Mouse (Mus musculus) limb, embryonic 13.5 days (tissue): ENCODE results near the gene Skap1. TPM values are rescaled to one million over a fixed set of nuclear protein-coding genes. Genes with fewer than 3 reads are reported as not detected.

Experiments used
- ATAC-seq: fragments of 200-750 bp; cut with Nextera tagmentation; 2 replicates; pipeline ENCODE4 v1.8.0; 2017; ENCODE audit warnings: low read depth, moderate number of reproducible peaks, moderate TSS enrichment; ENCODE audit not compliant: low FRiP score
- H3K27ac ChIP-seq: fragments of 300-500 bp; sonication (generic); 2 replicates; pipeline ENCODE4 v1.5.1; 2015; ENCODE audit warnings: inconsistent platforms, mild to moderate bottlenecking, moderate library complexity
- H3K27me3 ChIP-seq: fragments of 300-500 bp; sonication (generic); 2 replicates; pipeline ENCODE4 v1.6.1; 2015; ENCODE audit warnings: mild to moderate bottlenecking, inconsistent platforms
- H3K36me3 ChIP-seq: fragments of 300-500 bp; sonication (generic); 2 replicates; pipeline ENCODE4 v1.6.1; 2015; ENCODE audit warnings: inconsistent platforms, mild to moderate bottlenecking, moderate library complexity
- H3K4me1 ChIP-seq: fragments of 300-500 bp; sonication (generic); 2 replicates; pipeline ENCODE4 v1.6.1; 2015; ENCODE audit warnings: inconsistent platforms
- H3K4me2 ChIP-seq: fragments of 300-500 bp; sonication (generic); replicated peaks from 2 replicates; pipeline ENCODE4 v1.6.1; 2015; ENCODE audit warnings: inconsistent platforms, mild to moderate bottlenecking, moderate library complexity
- H3K4me3 ChIP-seq: fragments of 300-500 bp; sonication (generic); 2 replicates; pipeline ENCODE4 v1.5.1; 2015; ENCODE audit warnings: moderate library complexity, mild to moderate bottlenecking, inconsistent platforms
- H3K9ac ChIP-seq: fragments of 300-500 bp; sonication (generic); 2 replicates; pipeline ENCODE4 v1.6.1; 2015; ENCODE audit warnings: mild to moderate bottlenecking, inconsistent platforms
- H3K9me3 ChIP-seq: fragments of 300-500 bp; sonication (generic); 2 replicates; pipeline ENCODE4 v1.6.1; 2016; ENCODE audit warnings: inconsistent platforms
- WGBS: fragments of 180-500 bp; shearing (Covaris S2); methylation state at CpG from one replicate; pipeline ENCODE4 v1.1.7; 2015; 5-methylcytosine and 5-hydroxymethylcytosine counted together
- polyA plus RNA-seq: library from polyadenylated mRNA; unstranded; fragments of >200 nt; fragmentation: Nextera tagmentation; extraction: Ambion mirVana; gene quantifications from 2 replicates; pipeline ENCODE4 v1.2.1, GENCODE M21; 2015

Gene Skap1
- polyA plus RNA-seq, 1 experiment from 2014 or later: 0.61 TPM

GRCm38 (mm10) chr11:96468048-96468745 lies 3.8 kb downstream of the Skap1 start:
- Histone ChIP-seq H3K27ac (no peak overlapping the region), H3K9ac (no peak overlapping the region), H3K4me2 (no peak overlapping the region), H3K27me3 (peaks cover 53% of the 10 kb centered on the region), H3K4me1 (peaks cover 10% of the 10 kb centered on the region), H3K4me3 (no peak overlapping the region), H3K9me3 (no peaks in the 10 kb centered on the region), H3K36me3 (no peaks in the 10 kb centered on the region)
- WGBS: 71% methylated on average over 9 of the region's 9 CpGs
- no peak for ATAC-seq

- Histone ChIP-seq H3K4me1 (no peaks in the 10 kb centered on the region), H3K9me3 (no peaks in the 10 kb centered on the region), H3K4me2 (no peak overlapping the region), H3K4me3 (no peak overlapping the region), H3K27me3 (no peaks in the 10 kb centered on the region), H3K36me3 (no peaks in the 10 kb centered on the region), H3K27ac (no peak overlapping the region), H3K9ac (no peak overlapping the region)
- no peak for ATAC-seq
- WGBS: 25% methylated on average over 3 of the region's 3 CpGs
Measured at GRCm38 (mm10) chr11:96482711-96483110, 18.3 kb downstream of the Skap1 start.

GRCm38 (mm10) chr11:96483179-96483578 lies 18.8 kb downstream of the Skap1 start:
- no peak overlapping the region for H3K9ac ChIP-seq
- H3K4me1 ChIP-seq: no peaks in the 10 kb centered on the region
- no peak overlapping the region for H3K4me2 ChIP-seq
- no peaks in the 10 kb centered on the region for H3K27me3 ChIP-seq
- H3K36me3 ChIP-seq: no peaks in the 10 kb centered on the region
- no peaks in the 10 kb centered on the region for H3K9me3 ChIP-seq
- H3K4me3 ChIP-seq: no peak overlapping the region
- no peak for ATAC-seq
- no peak overlapping the region for H3K27ac ChIP-seq

DNA sequence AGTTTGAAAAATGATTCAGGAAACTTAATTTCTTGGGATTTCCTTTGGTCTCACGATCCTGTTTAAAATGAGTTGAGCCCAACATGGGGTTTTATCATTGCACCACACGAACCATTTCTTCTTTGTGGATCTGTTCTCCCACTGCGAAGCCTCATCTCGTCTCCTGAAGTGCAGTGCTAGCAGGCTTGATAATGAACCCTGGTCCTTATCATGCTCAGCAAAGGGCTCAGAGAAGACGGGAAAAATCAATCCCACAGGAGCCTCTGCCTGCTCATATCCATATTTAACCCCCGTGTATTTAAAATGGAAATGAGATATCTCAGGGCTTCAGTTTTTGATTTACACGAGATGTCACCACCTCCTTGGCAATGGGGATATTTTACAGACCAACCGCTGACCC lies 34.1 kb downstream of the Skap1 start:
- no peaks in the 10 kb centered on the region for H3K9me3 ChIP-seq
- no peak overlapping the region for H3K27ac ChIP-seq
- H3K4me1 ChIP-seq: no peaks in the 10 kb centered on the region
- no peak overlapping the region for H3K4me3 ChIP-seq
- H3K9ac ChIP-seq: no peak overlapping the region
- H3K4me2 ChIP-seq: no peak overlapping the region
- peaks cover 15% of the 10 kb centered on the region for H3K27me3 ChIP-seq
- no peaks in the 10 kb centered on the region for H3K36me3 ChIP-seq
- no peak for ATAC-seq
- WGBS: 78% methylated on average over 8 of the region's 8 CpGs

DNA sequence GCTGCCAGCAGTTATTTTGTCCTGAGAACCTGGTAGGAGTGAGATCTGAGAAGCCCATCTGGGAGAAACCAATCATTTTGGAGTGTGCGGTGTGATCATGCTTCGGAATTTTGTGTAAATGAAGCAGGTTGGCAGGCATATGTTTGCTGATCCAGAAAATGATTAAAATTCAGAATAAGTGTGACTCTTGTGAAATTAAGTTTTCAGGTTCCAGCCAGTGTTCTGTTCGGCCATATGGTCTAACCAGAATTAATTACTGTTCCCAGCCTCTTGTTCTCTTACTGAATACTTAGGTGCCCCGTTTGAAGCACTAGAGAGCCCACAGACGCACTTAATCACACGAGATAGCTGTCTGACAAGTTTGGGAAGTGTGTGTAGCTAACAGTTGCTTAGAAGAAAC lies 36.6 kb downstream of the Skap1 start:
- Histone ChIP-seq H3K9me3 (no peaks in the 10 kb centered on the region), H3K4me3 (no peak overlapping the region), H3K9ac (no peak overlapping the region), H3K27ac (no peak overlapping the region), H3K4me1 (no peaks in the 10 kb centered on the region), H3K36me3 (no peaks in the 10 kb centered on the region), H3K27me3 (peaks cover 17% of the 10 kb centered on the region), H3K4me2 (no peak overlapping the region)
- 51% methylated on average over 6 of the region's 6 CpGs for WGBS
- ATAC-seq: no peak

DNA sequence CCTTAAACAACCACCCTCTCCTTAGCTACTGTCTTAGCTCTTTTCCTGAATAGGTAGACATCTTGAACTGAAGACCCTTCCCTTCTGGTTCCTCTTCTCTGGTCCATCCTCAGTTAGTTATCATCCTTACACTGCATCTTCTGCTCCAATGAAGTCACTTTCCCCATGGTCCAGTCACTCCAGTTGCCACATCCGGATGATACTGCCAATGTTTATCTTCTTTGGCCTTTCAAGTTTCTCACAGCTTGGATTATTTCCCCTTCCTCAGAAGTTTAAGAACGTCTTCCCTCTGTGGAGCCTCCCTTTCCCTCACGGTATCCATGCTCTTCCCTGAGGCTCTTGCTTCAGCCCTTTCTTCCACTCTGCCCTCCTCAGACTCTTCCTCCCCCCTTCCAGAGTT lies 38.6 kb downstream of the Skap1 start:
- H3K27me3 ChIP-seq: peaks cover 17% of the 10 kb centered on the region
- no peaks in the 10 kb centered on the region for H3K4me1 ChIP-seq
- H3K36me3 ChIP-seq: no peaks in the 10 kb centered on the region
- H3K9me3 ChIP-seq: no peaks in the 10 kb centered on the region
- ATAC-seq: no peak
- no peak overlapping the region for H3K9ac ChIP-seq
- H3K27ac ChIP-seq: no peak overlapping the region
- no peak overlapping the region for H3K4me3 ChIP-seq
- H3K4me2 ChIP-seq: no peak overlapping the region
- WGBS: 73% methylated on average over 3 of the region's 3 CpGs

- 35% methylated on average over 12 of the region's 12 CpGs for WGBS
- Histone ChIP-seq H3K4me1 (no peaks in the 10 kb centered on the region), H3K9ac (no peak overlapping the region), H3K36me3 (no peaks in the 10 kb centered on the region), H3K27ac (no peak overlapping the region), H3K4me3 (no peak overlapping the region), H3K27me3 (peaks cover 17% of the 10 kb centered on the region), H3K9me3 (no peaks in the 10 kb centered on the region), H3K4me2 (no peak overlapping the region)
- ATAC-seq: no peak
Measured at GRCm38 (mm10) chr11:96504509-96505119, 40.2 kb downstream of the Skap1 start.

- no peak overlapping the region for H3K4me2 ChIP-seq
- WGBS: 71% methylated on average over 5 of the region's 5 CpGs
- no peak for ATAC-seq
Measured at GRCm38 (mm10) chr11:96505841-96506240, 41.4 kb downstream of the Skap1 start.

DNA sequence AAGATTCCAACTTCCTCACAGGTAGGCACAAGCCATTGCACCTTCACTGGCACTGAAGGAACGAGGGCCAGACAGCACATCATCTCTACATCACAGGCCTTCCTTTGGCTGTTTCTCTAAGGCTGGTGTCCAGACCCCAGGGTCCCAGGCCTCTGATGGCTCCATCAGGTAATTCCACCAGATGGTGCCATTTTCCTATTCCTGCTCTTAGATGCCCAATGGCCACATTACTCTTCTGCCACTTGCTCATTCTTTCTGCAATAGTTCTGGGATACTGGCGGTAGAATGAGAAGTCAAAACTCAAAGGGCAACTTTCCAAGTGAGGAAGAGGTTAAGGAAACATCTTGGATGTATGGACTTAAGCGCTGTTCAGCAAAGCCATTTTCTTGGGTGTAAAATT lies 50.8 kb downstream of the Skap1 start:
- Histone ChIP-seq H3K9ac (no peak overlapping the region), H3K27me3 (peaks cover 9% of the 10 kb centered on the region), H3K4me3 (no peak overlapping the region), H3K4me2 (no peak overlapping the region), H3K36me3 (no peaks in the 10 kb centered on the region), H3K4me1 (0 out of 2 replicates have a peak, but pooled peaks cover 7% of the 10 kb centered on the region), H3K9me3 (no peaks in the 10 kb centered on the region), H3K27ac (no peak overlapping the region)
- WGBS: 90% methylated on average over 3 of the region's 3 CpGs
- ATAC-seq: no peak

More at GRCm38 (mm10) chr11:96505841-96506240, 41.4 kb downstream of the Skap1 start:
- H3K9me3 ChIP-seq: no peaks in the 10 kb centered on the region
- no peak overlapping the region for H3K4me3 ChIP-seq
- H3K27me3 ChIP-seq: peaks cover 19% of the 10 kb centered on the region
- no peaks in the 10 kb centered on the region for H3K36me3 ChIP-seq
- no peak overlapping the region for H3K27ac ChIP-seq
- H3K9ac ChIP-seq: no peak overlapping the region
- H3K4me1 ChIP-seq: 0 out of 2 replicates have a peak, but pooled peaks cover 1% of the 10 kb centered on the region

- ATAC-seq: no peak
- Histone ChIP-seq H3K4me2 (no peak overlapping the region), H3K36me3 (no peaks in the 10 kb centered on the region), H3K4me3 (no peak overlapping the region), H3K27ac (no peak overlapping the region), H3K27me3 (no peaks in the 10 kb centered on the region), H3K9me3 (no peaks in the 10 kb centered on the region), H3K9ac (no peak overlapping the region), H3K4me1 (no peaks in the 10 kb centered on the region)
- 76% methylated on average over 6 of the region's 6 CpGs for WGBS
Measured at GRCm38 (mm10) chr11:96524541-96524940, 60.1 kb downstream of the Skap1 start.

GRCm38 (mm10) chr11:96526137-96526621 lies 61.8 kb downstream of the Skap1 start:
- Histone ChIP-seq H3K4me2 (no peak overlapping the region), H3K27ac (no peak overlapping the region)

GRCm38 (mm10) chr11:96531757-96532433 lies 67.5 kb downstream of the Skap1 start:
- no peak for ATAC-seq
- H3K4me3 ChIP-seq: no peak overlapping the region
- H3K4me1 ChIP-seq: no peaks in the 10 kb centered on the region
- peaks cover 23% of the 10 kb centered on the region for H3K27me3 ChIP-seq
- H3K4me2 ChIP-seq: no peak overlapping the region
- H3K9ac ChIP-seq: no peak overlapping the region
- H3K27ac ChIP-seq: no peak overlapping the region
- 36% methylated on average over 13 of the region's 13 CpGs for WGBS
- no peaks in the 10 kb centered on the region for H3K9me3 ChIP-seq
- no peaks in the 10 kb centered on the region for H3K36me3 ChIP-seq

More at GRCm38 (mm10) chr11:96526137-96526621, 61.8 kb downstream of the Skap1 start:
- 0 out of 2 replicates have a peak, but pooled peaks cover 4% of the 10 kb centered on the region for H3K27me3 ChIP-seq
- WGBS: 69% methylated on average over 16 of the region's 16 CpGs
- no peaks in the 10 kb centered on the region for H3K4me1 ChIP-seq
- no peak overlapping the region for H3K4me3 ChIP-seq
- H3K9me3 ChIP-seq: no peaks in the 10 kb centered on the region
- H3K9ac ChIP-seq: no peak overlapping the region
- no peak for ATAC-seq
- H3K36me3 ChIP-seq: no peaks in the 10 kb centered on the region
